Mouse (Mus musculus) small intestine, adult 2 months (tissue): ENCODE data around the gene Btn1a1. TPM values are rescaled to one million over a fixed set of nuclear protein-coding genes. Genes with fewer than 3 reads are reported as not detected.

Experiments used
- H3K27ac ChIP-seq: fragments of 200-500 bp; 2 replicates; pipeline ENCODE4 v1.5.1; 2012; ENCODE audit warnings: low read depth, low read length, control low read depth, inconsistent platforms; ENCODE audit not compliant: insufficient read depth
- H3K27me3 ChIP-seq: fragments of 200-500 bp; 2 replicates; pipeline ENCODE4 v1.6.1; 2012; ENCODE audit warnings: mild to moderate bottlenecking, moderate library complexity, low read length, inconsistent platforms; ENCODE audit not compliant: control insufficient read depth, insufficient read depth
- H3K36me3 ChIP-seq: fragments of 200-500 bp; 2 replicates; pipeline ENCODE4 v1.6.1; 2012; ENCODE audit warnings: mild to moderate bottlenecking, low read length, control low read depth, inconsistent platforms; ENCODE audit not compliant: control insufficient read depth, insufficient read depth
- H3K4me1 ChIP-seq: fragments of 200-500 bp; 2 replicates; pipeline ENCODE4 v1.6.1; 2012; ENCODE audit warnings: low read length, inconsistent platforms, mixed read lengths; ENCODE audit not compliant: control insufficient read depth, insufficient read depth, insufficient read length
- H3K4me3 ChIP-seq: fragments of 200-500 bp; 2 replicates; pipeline ENCODE4 v1.5.1; 2012; ENCODE audit warnings: low read depth, mild to moderate bottlenecking, control low read depth, inconsistent platforms, low read length, moderate library complexity
- CTCF ChIP-seq: fragments of 200-500 bp; IDR thresholded peaks from 2 replicates; pipeline ENCODE4 v1.5.1; 2012; ENCODE audit warnings: low read depth, mild to moderate bottlenecking, control low read depth, inconsistent platforms, low read length, moderate library complexity, mixed read lengths; ENCODE audit not compliant: insufficient replicate concordance, insufficient read length; ENCODE audit errors: extremely low read depth
- POLR2A ChIP-seq: fragments of 200-500 bp; IDR thresholded peaks from 2 replicates; pipeline ENCODE4 v1.6.1; 2012; ENCODE audit warnings: low read depth, mild to moderate bottlenecking, control low read depth, inconsistent platforms, low read length, moderate library complexity
- WGBS: fragments of 180-500 bp; shearing (Covaris S2); methylation state at CpG from one replicate; pipeline ENCODE4 v1.1.7; 2018; 5-methylcytosine and 5-hydroxymethylcytosine counted together
- polyA plus RNA-seq: library from polyadenylated mRNA; depleted of rRNA; stranded (reverse); fragments of >200 nt; gene quantifications from 2 replicates; pipeline ENCODE4 v1.2.3, GENCODE M21; 2012

Gene Btn1a1
- polyA plus RNA-seq, 1 experiment = 0.05 TPM

DNA sequence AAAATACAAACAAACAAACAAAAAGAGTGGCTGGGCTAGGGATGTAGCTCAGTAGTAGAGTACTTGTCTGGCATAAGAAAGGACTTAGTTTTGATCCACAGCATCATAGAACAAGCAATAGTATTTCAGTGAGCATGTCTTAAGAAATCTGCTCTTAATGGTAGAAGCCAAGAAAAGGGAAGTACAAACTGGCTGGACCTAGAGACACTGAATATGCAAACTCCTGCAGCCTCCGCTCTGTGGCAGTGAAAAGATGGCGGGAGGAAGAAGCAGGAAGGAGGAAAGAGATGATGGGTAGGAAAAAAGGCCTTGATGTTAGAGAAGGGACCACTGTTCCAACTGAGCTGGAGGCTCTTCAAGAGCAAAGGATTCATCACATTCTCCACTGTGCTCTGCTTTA is 17.5 kb upstream of the Btn1a1 start:
- H3K4me1 ChIP-seq = no peaks in the 10 kb centered on the region
- TF ChIP-seq POLR2A (no peak), CTCF (no peak)
- H3K27ac ChIP-seq = no peak overlapping the region
- H3K4me3 ChIP-seq = no peak overlapping the region
- no peaks in the 10 kb centered on the region for H3K36me3 ChIP-seq
- WGBS = 80% methylated on average over 2 of the region's 2 CpGs
- no peaks in the 10 kb centered on the region for H3K27me3 ChIP-seq

- H3K36me3 ChIP-seq = no peaks in the 10 kb centered on the region
- H3K4me1 ChIP-seq = no peaks in the 10 kb centered on the region
- 70% methylated on average over 2 of the region's 2 CpGs for WGBS
- H3K27me3 ChIP-seq = no peaks in the 10 kb centered on the region
- TF ChIP-seq POLR2A (no peak), CTCF (no peak)
- no peak overlapping the region for H3K4me3 ChIP-seq
- no peak overlapping the region for H3K27ac ChIP-seq
Measured at GRCm38 (mm10) chr13:23475658-23476057, 10.0 kb upstream of the Btn1a1 start.

DNA sequence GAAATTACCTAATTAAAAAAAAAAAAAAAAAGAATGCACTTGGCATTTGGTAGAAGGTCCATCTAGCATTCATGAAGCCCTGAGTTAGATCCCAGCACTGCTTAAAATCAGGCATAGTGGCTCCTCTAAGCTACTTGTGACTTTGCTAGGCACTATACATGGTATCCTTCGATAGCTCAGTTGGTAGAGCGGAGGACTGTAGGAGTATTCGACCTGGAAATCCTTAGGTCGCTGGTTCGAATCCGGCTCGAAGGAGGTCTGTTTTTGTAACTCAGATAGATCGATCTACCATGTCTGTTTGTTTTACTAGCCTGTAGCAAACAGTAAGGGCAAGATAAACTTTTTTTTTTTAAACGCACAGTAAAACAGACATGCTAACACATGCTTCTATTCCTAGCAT is 1.2 kb upstream of the Btn1a1 start:
- TF ChIP-seq CTCF = no peak
- Histone ChIP-seq H3K36me3 (no peaks in the 10 kb centered on the region), H3K4me1 (peaks cover 3% of the 10 kb centered on the region; the same call in 1 of the 2 replicates), H3K27me3 (no peaks in the 10 kb centered on the region), H3K27ac (no peak overlapping the region), H3K4me3 (no peak overlapping the region)
- WGBS = 10% methylated on average over 9 of the region's 9 CpGs

- no peaks in the 10 kb centered on the region for H3K36me3 ChIP-seq
- TF ChIP-seq CTCF (no peak), POLR2A (no peak)
- H3K4me3 ChIP-seq = no peak overlapping the region
- H3K27ac ChIP-seq = no peak overlapping the region
- 76% methylated on average over 1 of the region's 1 CpGs for WGBS
- peaks cover 6% of the 10 kb centered on the region; the same call in 1 of the 2 replicates for H3K4me1 ChIP-seq
- H3K27me3 ChIP-seq = no peaks in the 10 kb centered on the region
Measured at GRCm38 (mm10) chr13:23466306-23466705, 605 bp upstream of the Btn1a1 start.

- Histone ChIP-seq H3K27ac (no peak overlapping the region), H3K4me3 (peak overlapping the region; percentile 69), H3K36me3 (no peaks in the 10 kb centered on the region), H3K4me1 (peaks cover 7% of the 10 kb centered on the region; the same call in 1 of the 2 replicates), H3K27me3 (no peaks in the 10 kb centered on the region)
- 7% methylated on average over 11 of the region's 11 CpGs for WGBS
- TF ChIP-seq POLR2A (no peak), CTCF (no peak)
Measured at GRCm38 (mm10) chr13:23464841-23465366, 797 bp downstream of the Btn1a1 start.

- TF ChIP-seq CTCF (no peak), POLR2A (no peak)
- Histone ChIP-seq H3K36me3 (no peaks in the 10 kb centered on the region), H3K4me1 (peaks cover 7% of the 10 kb centered on the region; the same call in 1 of the 2 replicates), H3K27ac (no peak overlapping the region), H3K4me3 (peak overlapping the region; percentile 69), H3K27me3 (no peaks in the 10 kb centered on the region)
- under 1% methylated on average over 29 of the region's 29 CpGs for WGBS
Measured at GRCm38 (mm10) chr13:23464224-23464637, 1.5 kb downstream of the Btn1a1 start.

DNA sequence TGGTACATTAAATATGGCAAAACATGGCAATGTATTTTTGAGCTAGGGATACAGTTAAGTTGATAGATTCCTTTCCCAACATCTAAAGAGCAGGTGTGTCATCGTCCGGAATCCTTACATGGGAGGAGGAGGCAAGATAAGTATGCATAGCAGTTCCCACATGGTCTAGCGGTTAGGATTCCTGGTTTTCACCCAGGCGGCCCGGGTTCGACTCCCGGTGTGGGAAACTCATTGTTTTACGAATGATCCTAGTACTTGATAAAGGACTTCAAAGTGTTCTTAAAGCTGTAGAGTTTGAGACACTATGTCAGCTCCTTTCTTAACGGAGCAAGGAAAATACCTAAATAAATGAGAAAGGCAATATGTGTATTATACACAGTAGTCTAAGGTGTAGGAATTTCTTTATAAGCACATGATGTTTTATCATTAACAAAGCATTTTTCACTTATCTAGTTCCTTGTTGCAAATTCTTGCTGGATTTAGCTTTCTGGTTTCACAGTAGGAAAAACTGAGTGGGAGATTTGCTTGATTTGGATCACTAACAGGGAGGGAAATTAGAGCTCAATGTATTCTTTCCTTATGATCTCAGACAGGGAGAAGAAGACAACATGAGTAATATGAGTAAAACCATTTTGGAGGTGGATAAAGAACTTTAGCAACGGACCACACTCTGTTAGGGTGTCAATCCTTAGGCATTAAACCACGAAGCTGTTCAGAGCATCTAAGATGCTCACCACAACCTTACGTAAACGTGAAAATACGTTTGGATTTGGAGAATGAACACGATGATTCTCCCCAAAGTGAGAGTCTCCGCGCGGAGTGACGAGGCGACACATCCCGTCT is 2.1 kb downstream of the Btn1a1 start:
- Histone ChIP-seq H3K4me1 (peaks cover 7% of the 10 kb centered on the region; the same call in 1 of the 2 replicates), H3K27ac (no peak overlapping the region), H3K36me3 (no peaks in the 10 kb centered on the region), H3K4me3 (peak overlapping the region; percentile 69), H3K27me3 (no peaks in the 10 kb centered on the region)
- WGBS = 1% methylated on average over 21 of the region's 21 CpGs
- TF ChIP-seq POLR2A = no peak
- TF ChIP-seq CTCF = no peak
